Comparison of ENCODE assay signal across 22 mouse cellular contexts in genomic region chr6:39164891-39165290, GRCm38 (mm10). TPM values are rescaled to one million over a fixed set of nuclear protein-coding genes. Genes with fewer than 3 reads are reported as not detected.
A peak's percentile ranks its signal among the peaks of the same experiment; 100 is the strongest.
DNase-seq lines count a peak whose midpoint lies in the region; ATAC-seq lines count a peak whose summit lies in the region.
"Had no signal": no experiment of that assay in that cellular context is flagged by ENCODE, and none has a peak within 500 bp of the region (broad histone marks: within the 10 kb centered on the region; RNA-seq: fewer than 3 reads in every experiment).

No protein-coding gene starts in this region.

- no peaks in the 10 kb centered on the region for H3K4me1 ChIP-seq in kidney, embryonic 16.5 days (ENCODE audit: insufficient read depth, low read length)
- H3K4me1 ChIP-seq: embryonic facial prominence, embryonic 13.5 days; embryonic facial prominence, embryonic 15.5 days; forebrain, embryonic 10.5 days; forebrain, embryonic 12.5 days had no signal

- H3K4me3 ChIP-seq in kidney, embryonic 16.5 days (ENCODE audit: low read length), result no peak overlapping the region
- H3K4me3 ChIP-seq: embryonic facial prominence, embryonic 13.5 days; embryonic facial prominence, embryonic 15.5 days; erythroblast, embryonic 14.5 days; forebrain, embryonic 10.5 days; forebrain, embryonic 12.5 days had no signal

- H3K4me2 ChIP-seq in kidney, embryonic 16.5 days (replicated peaks; ENCODE audit: low read depth, low read length), result no peak overlapping the region
- H3K4me2 ChIP-seq: embryonic facial prominence, embryonic 13.5 days; embryonic facial prominence, embryonic 15.5 days; forebrain, embryonic 12.5 days had no signal

- ATAC-seq in kidney, embryonic 16.5 days (ENCODE audit: low FRiP score, low TSS enrichment), result no peak
- ATAC-seq: activated CD4-positive, CD25-positive, alpha-beta regulatory T cell, adult 4 months; forebrain, embryonic 14.5 days; forebrain, embryonic 16.5 days had no signal

- DNase-seq in adrenal gland, adult 2 months, result peak; percentile 32
- no peak for DNase-seq in adrenal gland, postnatal 25 days
- DNase-seq in 416B (ENCODE audit: low read depth), result peak; percentile 54
- peak; percentile 15 for DNase-seq in brain, adult 2 months (ENCODE audit: low read depth, low spot score)
- DNase-seq in T-cell, adult 2 months (ENCODE audit: low spot score), result no peak
- DNase-seq: adrenal gland, adult 8-10 months; cerebellum, adult 11 months; cerebellum, adult 18-20 months; cerebellum, adult 8-10 months; cerebellum, adult 9-11 months; cerebellum, postnatal 14 days; cerebellum, postnatal 36 days; embryo, embryonic 11 days had no signal

- H3K9me3 ChIP-seq in kidney, embryonic 16.5 days (ENCODE audit: low read length), result no peaks in the 10 kb centered on the region
- H3K9me3 ChIP-seq: embryonic facial prominence, embryonic 13.5 days; embryonic facial prominence, embryonic 15.5 days; forebrain, embryonic 10.5 days; forebrain, embryonic 12.5 days had no signal

- WGBS in kidney, embryonic 16.5 days, result 96% methylated on average over 1 of the region's 1 CpGs

- no peak overlapping the region for H3K9ac ChIP-seq in kidney, embryonic 16.5 days (replicated peaks; ENCODE audit: low read length)
- H3K9ac ChIP-seq: embryonic facial prominence, embryonic 13.5 days; embryonic facial prominence, embryonic 15.5 days; forebrain, embryonic 12.5 days had no signal

- H3K27ac ChIP-seq in kidney, embryonic 16.5 days (ENCODE audit: low read length), result no peak overlapping the region
- H3K27ac ChIP-seq: embryonic facial prominence, embryonic 13.5 days; embryonic facial prominence, embryonic 15.5 days; forebrain, embryonic 10.5 days; forebrain, embryonic 12.5 days had no signal

- no peaks in the 10 kb centered on the region for H3K27me3 ChIP-seq in kidney, embryonic 16.5 days (ENCODE audit: insufficient read depth, low read length)
- H3K27me3 ChIP-seq: embryonic facial prominence, embryonic 13.5 days; embryonic facial prominence, embryonic 15.5 days; forebrain, embryonic 12.5 days had no signal

- H3K36me3 ChIP-seq in kidney, embryonic 16.5 days (ENCODE audit: insufficient read depth, low read length), result peaks cover 12% of the 10 kb centered on the region; the same call in 1 of the 2 replicates

RNA-seq across cellular contexts. Expression of gene Kdm7a, which starts 41.7 kb away (rescaled TPM):
- 10 to 100 TPM; 12.2 to 16.2 TPM for total RNA-seq in adrenal gland, adult 2 months (2021)
- polyA plus RNA-seq in adrenal gland, adult 2 months (2012; rRNA removed), result 0.78 and 0.99 TPM in 2 replicates
- total RNA-seq in adrenal gland, postnatal 25 days (2021), result 19.6 and 23.4 TPM in 2 replicates
- polyA plus RNA-seq in kidney, embryonic 16.5 days (2015; fragmentation: Nextera tagmentation; extraction: Ambion mirVana), result 5.7 and 6.2 TPM in 2 replicates

RNA-seq across cellular contexts. Expression of gene Parp12, which starts 46.7 kb away (rescaled TPM):
- total RNA-seq in adrenal gland, adult 2 months (2021), result 10 to 100 TPM; 15.3 to 20.3 TPM
- polyA plus RNA-seq in adrenal gland, adult 2 months (2012; rRNA removed), result 29.6 and 33.0 TPM in 2 replicates
- total RNA-seq in adrenal gland, postnatal 25 days (2021), result 18.7 and 26.7 TPM in 2 replicates
- polyA plus RNA-seq in kidney, embryonic 16.5 days (2015; fragmentation: Nextera tagmentation; extraction: Ambion mirVana), result 7.1 and 7.3 TPM in 2 replicates
- polyA plus RNA-seq: erythroblast, embryonic 14.5 days had no signal

Comparison
In these comparisons a context has a peak if more than half of its experiments do, and no peak if none do; other contexts are left out.
1. DNase-seq: peak in adrenal gland, adult 2 months (single experiment), 416B (single experiment) and brain, adult 2 months (single experiment); none in adrenal gland, postnatal 25 days (single experiment) and T-cell, adult 2 months (single experiment).